Mouse (Mus musculus) liver, embryonic 13.5 days (tissue): ENCODE measurements around the gene Yaf2. TPM values are rescaled to one million over a fixed set of nuclear protein-coding genes. Genes with fewer than 3 reads are reported as not detected.
"Not testable (repeated sequence)": the region's sequence is repeated elsewhere in the genome, so short reads cannot be mapped to it uniquely, and the experiment has no call there.

ENCODE experiments used
- ATAC-seq: fragments of 200-750 bp; cut with Nextera tagmentation; 2 replicates; pipeline ENCODE4 v1.8.0; 2017; ENCODE audit warnings: low read depth, mild to moderate bottlenecking, moderate number of reproducible peaks, moderate library complexity
- DNase-seq: peaks from one replicate; pipeline ENCODE4 v3.0.0; 2022
- H3K27ac ChIP-seq: fragments of 300-500 bp; sonication (generic); 2 replicates; pipeline ENCODE4 v1.5.1; 2015; ENCODE audit warnings: moderate library complexity, mild to moderate bottlenecking, inconsistent platforms
- H3K27me3 ChIP-seq: fragments of 300-500 bp; sonication (generic); 2 replicates; pipeline ENCODE4 v1.6.1; 2015; ENCODE audit warnings: mild to moderate bottlenecking, inconsistent platforms
- H3K36me3 ChIP-seq: fragments of 300-500 bp; sonication (generic); 2 replicates; pipeline ENCODE4 v1.6.1; 2015; ENCODE audit warnings: mild to moderate bottlenecking, inconsistent platforms
- H3K4me1 ChIP-seq: fragments of 300-500 bp; sonication (generic); replicated peaks from 2 replicates; pipeline ENCODE4 v1.6.1; 2015; ENCODE audit warnings: inconsistent platforms
- H3K4me2 ChIP-seq: fragments of 300-500 bp; sonication (generic); 2 replicates; pipeline ENCODE4 v1.6.1; 2015; ENCODE audit warnings: inconsistent platforms, mild to moderate bottlenecking, moderate library complexity
- H3K4me3 ChIP-seq: fragments of 300-500 bp; sonication (generic); replicated peaks from 2 replicates; pipeline ENCODE4 v1.5.1; 2015; ENCODE audit warnings: mild to moderate bottlenecking, inconsistent platforms
- H3K9ac ChIP-seq: fragments of 300-500 bp; sonication (generic); 2 replicates; pipeline ENCODE4 v1.6.1; 2015; ENCODE audit warnings: mild to moderate bottlenecking, inconsistent platforms
- H3K9me3 ChIP-seq: fragments of 300-500 bp; sonication (generic); replicated peaks from 2 replicates; pipeline ENCODE4 v1.6.1; 2016; ENCODE audit warnings: inconsistent platforms
- WGBS: fragments of 180-500 bp; shearing (Covaris S2); methylation state at CpG from one replicate; pipeline ENCODE4 v1.1.7; 2015; ENCODE audit not compliant: insufficient replicate concordance; 5-methylcytosine and 5-hydroxymethylcytosine counted together
- polyA plus RNA-seq: library from polyadenylated mRNA; unstranded; fragments of >200 nt; fragmentation: Nextera tagmentation; extraction: Ambion mirVana; gene quantifications from 2 replicates; pipeline ENCODE4 v1.2.1, GENCODE M21; 2015

Gene Yaf2
- polyA plus RNA-seq, 1 experiment from 2014 or later: 35.0 TPM

DNA sequence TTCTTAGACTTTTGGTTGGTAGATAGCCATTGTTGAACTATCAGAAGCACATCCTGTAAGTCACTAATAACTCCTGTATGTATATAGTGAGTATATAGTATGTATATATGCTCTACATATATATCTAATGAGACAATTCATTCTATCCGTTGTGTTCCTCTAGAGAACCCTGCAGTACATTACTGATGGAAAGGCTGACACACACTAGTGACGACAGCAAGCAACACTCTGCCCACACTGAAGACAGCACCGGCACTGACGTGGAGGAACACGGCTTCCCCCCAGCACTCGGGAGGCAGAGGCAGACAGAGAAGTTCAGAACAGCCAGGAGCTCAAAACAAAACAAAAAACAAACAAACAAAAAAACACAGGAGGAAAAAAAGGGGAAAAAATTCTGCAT is 84.3 kb downstream of the Yaf2 start:
- ATAC-seq: no peak
- WGBS: 81% methylated on average over 6 of the region's 6 CpGs
- H3K4me1 ChIP-seq: no peaks in the 10 kb centered on the region
- no peaks in the 10 kb centered on the region for H3K27me3 ChIP-seq
- H3K4me3 ChIP-seq: no peak overlapping the region
- no peaks in the 10 kb centered on the region for H3K9me3 ChIP-seq
- H3K27ac ChIP-seq: no peak overlapping the region
- H3K4me2 ChIP-seq: no peak overlapping the region
- DNase-seq: no peak
- no peak overlapping the region for H3K9ac ChIP-seq
- peaks cover 49% of the 10 kb centered on the region for H3K36me3 ChIP-seq

DNA sequence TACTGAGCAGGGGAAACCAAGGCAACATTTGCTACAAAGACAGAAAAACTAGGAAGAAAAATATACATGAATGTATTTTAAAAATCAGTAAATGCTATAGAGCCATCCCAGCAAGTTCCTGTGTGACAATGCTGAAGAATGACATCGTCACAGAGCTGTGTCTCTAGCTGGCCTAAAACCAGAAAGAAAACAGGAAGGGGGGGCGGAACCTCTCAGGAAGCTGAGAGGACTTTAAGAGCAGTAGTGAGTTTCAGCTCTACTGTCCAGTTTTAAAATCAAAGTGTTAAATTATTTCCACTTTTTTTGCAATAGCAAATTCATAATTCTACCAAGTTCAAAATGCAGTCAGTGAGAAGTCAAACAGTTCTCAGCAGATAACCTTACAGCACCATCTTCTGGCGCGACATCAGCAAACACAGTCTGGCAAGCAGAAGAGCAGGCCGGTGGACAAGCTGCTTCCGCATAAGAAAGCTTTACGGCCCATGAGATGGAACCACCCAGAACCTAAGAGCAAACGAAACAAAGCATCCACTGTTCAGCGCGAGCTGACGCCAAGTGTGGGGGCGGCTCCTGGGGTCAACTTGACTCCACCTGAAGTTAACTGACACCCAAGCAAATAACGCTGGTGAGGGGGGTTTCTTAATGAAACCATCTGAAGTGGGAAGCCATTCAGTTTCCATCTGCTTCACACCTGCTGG is 85.0 kb downstream of the Yaf2 start:
- 64% methylated on average over 13 of the region's 13 CpGs for WGBS
- no peak overlapping the region for H3K9ac ChIP-seq
- H3K4me3 ChIP-seq: no peak overlapping the region
- ATAC-seq (no peak), DNase-seq (no peak)
- H3K4me2 ChIP-seq: no peak overlapping the region
- peaks cover 48% of the 10 kb centered on the region for H3K36me3 ChIP-seq
- no peak overlapping the region for H3K27ac ChIP-seq
- H3K4me1 ChIP-seq: no peaks in the 10 kb centered on the region
- no peaks in the 10 kb centered on the region for H3K9me3 ChIP-seq
- H3K27me3 ChIP-seq: no peaks in the 10 kb centered on the region

DNA sequence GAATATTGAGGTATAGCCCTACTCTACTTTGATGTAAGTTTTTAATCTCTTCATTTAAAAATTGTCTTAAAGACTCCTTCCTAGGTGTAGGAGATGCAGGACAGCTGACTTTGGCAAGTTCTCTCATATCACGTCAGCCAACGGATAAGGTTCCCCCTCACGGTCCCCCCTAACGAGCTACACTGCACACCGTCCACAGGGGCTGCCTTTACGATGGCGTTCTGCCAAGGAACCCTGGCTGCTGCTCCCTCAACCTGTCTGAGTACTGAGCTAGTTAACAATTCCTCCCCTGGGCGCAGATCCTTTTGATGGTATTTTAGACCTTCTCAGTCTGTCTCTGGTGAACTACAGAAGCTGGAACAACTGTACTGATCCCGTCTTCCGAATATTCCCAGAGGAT is 93.5 kb downstream of the Yaf2 start:
- no peak overlapping the region for H3K4me3 ChIP-seq
- H3K36me3 ChIP-seq: peaks cover 49% of the 10 kb centered on the region
- no peak for DNase-seq
- no peak overlapping the region for H3K27ac ChIP-seq
- no peak overlapping the region for H3K4me2 ChIP-seq
- no peaks in the 10 kb centered on the region for H3K27me3 ChIP-seq
- H3K4me1 ChIP-seq: no peaks in the 10 kb centered on the region
- H3K9me3 ChIP-seq: no peaks in the 10 kb centered on the region
- H3K9ac ChIP-seq: no peak overlapping the region
- ATAC-seq: no peak
- 89% methylated on average over 10 of the region's 10 CpGs for WGBS

DNA sequence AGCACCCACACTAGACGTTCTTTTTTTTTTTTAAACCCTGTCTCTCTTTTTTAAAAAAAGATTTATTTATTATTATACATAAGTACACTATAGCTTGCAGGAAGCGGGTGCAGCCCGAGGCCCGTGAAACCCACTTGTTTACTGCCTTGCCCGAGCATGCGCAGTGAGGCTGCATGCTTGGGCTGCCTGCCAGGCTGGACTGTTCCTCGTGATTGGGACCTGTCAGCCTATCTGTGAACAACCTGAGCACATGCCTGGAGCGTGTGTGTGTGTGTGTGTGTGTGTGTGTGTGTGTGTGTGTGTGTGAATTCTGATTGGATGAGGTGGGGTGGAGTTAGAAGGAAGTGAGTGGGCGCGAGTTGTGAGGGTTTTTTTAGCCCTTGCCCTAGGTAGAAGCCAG is 100.3 kb downstream of the Yaf2 start:
- H3K9me3 ChIP-seq, DNase-seq, H3K27ac ChIP-seq, H3K4me1 ChIP-seq, ATAC-seq, H3K4me2 ChIP-seq, H3K27me3 ChIP-seq, H3K4me3 ChIP-seq, H3K9ac ChIP-seq: not testable (repeated sequence)
- H3K36me3 ChIP-seq: peaks cover 19% of the 10 kb centered on the region
- WGBS: 83% methylated on average over 10 of the region's 10 CpGs

Other genes starting within 250 kb of the Yaf2 start
- gene Gxylt1, start 61.8 kb downstream of the Yaf2 start, polyA plus RNA-seq: 3.3 and 4.1 TPM in 2 replicates
- 92.0 and 102 TPM in 2 replicates for gene Zcrb1, start 61.4 kb upstream of the Yaf2 start, polyA plus RNA-seq
- 23.2 and 27.9 TPM in 2 replicates for gene Pphln1, start 61.4 kb upstream of the Yaf2 start, polyA plus RNA-seq